Mouse (Mus musculus) lung, embryonic 14.5 days (tissue): ENCODE measurements around the gene Dlg5. TPM values are rescaled to one million over a fixed set of nuclear protein-coding genes. Genes with fewer than 3 reads are reported as not detected.

ENCODE experiments used
- ATAC-seq: fragments of 200-750 bp; cut with Nextera tagmentation; 2 replicates; pipeline ENCODE4 v1.8.0; 2017; ENCODE audit warnings: mild to moderate bottlenecking, moderate TSS enrichment, moderate library complexity; ENCODE audit not compliant: insufficient read depth
- DNase-seq: peaks from one replicate; pipeline ENCODE4 v3.0.0-alpha.2; 2015
- H3K27ac ChIP-seq: fragments of 300-500 bp; sonication (generic); 2 replicates; pipeline ENCODE4 v1.5.1; 2014; ENCODE audit warnings: low read depth, mild to moderate bottlenecking, moderate library complexity
- H3K27me3 ChIP-seq: fragments of 300-500 bp; sonication (generic); 2 replicates; pipeline ENCODE4 v1.6.1; 2014; ENCODE audit warnings: low read length, control low read depth; ENCODE audit not compliant: insufficient read depth
- H3K36me3 ChIP-seq: fragments of 300-500 bp; sonication (generic); 2 replicates; pipeline ENCODE4 v1.6.1; 2014; ENCODE audit warnings: control low read depth; ENCODE audit not compliant: insufficient read depth
- H3K4me1 ChIP-seq: fragments of 300-500 bp; sonication (generic); 2 replicates; pipeline ENCODE4 v1.6.1; 2014; ENCODE audit warnings: antibody characterized with exemption, control low read depth; ENCODE audit not compliant: insufficient read depth
- H3K4me2 ChIP-seq: fragments of 300-500 bp; sonication (generic); 2 replicates; pipeline ENCODE4 v1.6.1; 2014; ENCODE audit warnings: mild to moderate bottlenecking
- H3K4me3 ChIP-seq: fragments of 300-500 bp; sonication (generic); 2 replicates; pipeline ENCODE4 v1.5.1; 2014; ENCODE audit warnings: low read depth, low read length
- H3K9ac ChIP-seq: fragments of 300-500 bp; sonication (generic); 2 replicates; pipeline ENCODE4 v1.6.1; 2014
- H3K9me3 ChIP-seq: fragments of 300-500 bp; sonication (generic); 2 replicates; pipeline ENCODE4 v1.6.1; 2016; ENCODE audit warnings: low read depth, low read length, control low read depth
- CTCF ChIP-seq: IDR thresholded peaks from 2 replicates; pipeline ENCODE4 v1.5.1; 2016; ENCODE audit warnings: antibody characterized with exemption, low read depth
- WGBS: fragments of 180-500 bp; shearing (Covaris S2); extraction: QIAGEN DNeasy Blood & Tissue Kit; methylation state at CpG from one replicate; pipeline ENCODE4 v1.1.7; 2014; 5-methylcytosine and 5-hydroxymethylcytosine counted together
- polyA plus RNA-seq: library from polyadenylated mRNA; unstranded; fragments of >200 nt; fragmentation: Nextera tagmentation; extraction: Ambion mirVana; gene quantifications from 2 replicates; pipeline ENCODE4 v1.2.1, GENCODE M21; 2014

Gene Dlg5
- polyA plus RNA-seq, 1 experiment from 2014 or later: 28.9 TPM

GRCm38 (mm10) chr14:24217362-24217722 is 28.4 kb downstream of the Dlg5 start:
- H3K27me3 ChIP-seq: no peaks in the 10 kb centered on the region
- no peak overlapping the region for H3K9ac ChIP-seq
- no peaks in the 10 kb centered on the region for H3K36me3 ChIP-seq
- peaks cover 18% of the 10 kb centered on the region for H3K4me1 ChIP-seq
- H3K4me3 ChIP-seq: no peak overlapping the region
- DNase-seq (no peak), ATAC-seq (no peak)
- H3K9me3 ChIP-seq: no peaks in the 10 kb centered on the region
- H3K27ac ChIP-seq: no peak overlapping the region
- no peak overlapping the region for H3K4me2 ChIP-seq
- whole genome bisulfite sequencing: 56% methylated on average over 8 of the region's 8 CpGs
- no peak for TF ChIP-seq CTCF

DNA sequence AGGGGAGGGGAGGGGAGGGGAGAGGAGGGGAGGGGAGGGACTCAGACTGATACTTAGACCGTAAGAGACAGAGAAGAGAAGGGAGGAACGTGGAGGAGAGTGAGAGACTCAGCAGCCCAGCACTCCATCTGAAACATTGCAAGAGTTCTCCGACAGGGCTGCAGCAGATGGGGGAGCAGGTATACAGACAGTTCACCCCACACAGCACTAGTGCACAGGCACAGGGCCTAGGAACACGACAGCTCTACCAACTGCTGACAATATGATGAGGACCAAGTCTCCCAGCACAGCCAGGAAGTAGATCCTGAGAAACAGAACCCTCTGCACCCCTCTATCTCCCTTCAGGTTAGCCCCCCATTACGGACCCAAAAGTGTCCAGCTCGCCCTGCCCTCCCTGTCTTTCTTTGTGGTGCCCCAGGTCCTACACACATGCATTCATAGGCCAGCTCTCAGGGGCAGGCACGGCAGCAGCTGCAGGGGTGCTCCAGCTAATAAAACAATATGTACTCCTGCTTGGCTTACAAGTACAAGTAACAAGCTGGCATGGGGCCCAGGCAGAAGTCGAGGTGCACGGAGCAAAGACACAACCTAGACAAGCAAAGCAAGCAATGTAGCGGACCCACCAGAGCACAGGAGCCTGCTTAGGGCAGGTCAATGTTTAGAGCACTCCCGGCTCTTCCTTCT is 28.9 kb downstream of the Dlg5 start:
- Histone ChIP-seq H3K9me3 (no peaks in the 10 kb centered on the region), H3K27ac (no peak overlapping the region), H3K27me3 (no peaks in the 10 kb centered on the region), H3K4me2 (no peak overlapping the region), H3K4me3 (no peak overlapping the region), H3K36me3 (no peaks in the 10 kb centered on the region), H3K9ac (no peak overlapping the region), H3K4me1 (peaks cover 18% of the 10 kb centered on the region)
- DNase-seq: peak; percentile 43
- no peak for TF ChIP-seq CTCF
- WGBS: 38% methylated on average over 11 of the region's 11 CpGs
- ATAC-seq: no peak

- H3K4me1 ChIP-seq: peaks cover 18% of the 10 kb centered on the region
- TF ChIP-seq CTCF: no peak
- peak overlapping the region; percentile 42; the same call in 1 of the 2 replicates for H3K27ac ChIP-seq
- H3K27me3 ChIP-seq: no peaks in the 10 kb centered on the region
- H3K36me3 ChIP-seq: no peaks in the 10 kb centered on the region
- H3K4me2 ChIP-seq: no peak overlapping the region
- no peaks in the 10 kb centered on the region for H3K9me3 ChIP-seq
- H3K4me3 ChIP-seq: no peak overlapping the region
- DNase-seq (no peak), ATAC-seq (no peak)
- WGBS: 57% methylated on average over 4 of the region's 4 CpGs
- no peak overlapping the region for H3K9ac ChIP-seq
Observed at GRCm38 (mm10) chr14:24216064-24216463, 29.7 kb downstream of the Dlg5 start.

DNA sequence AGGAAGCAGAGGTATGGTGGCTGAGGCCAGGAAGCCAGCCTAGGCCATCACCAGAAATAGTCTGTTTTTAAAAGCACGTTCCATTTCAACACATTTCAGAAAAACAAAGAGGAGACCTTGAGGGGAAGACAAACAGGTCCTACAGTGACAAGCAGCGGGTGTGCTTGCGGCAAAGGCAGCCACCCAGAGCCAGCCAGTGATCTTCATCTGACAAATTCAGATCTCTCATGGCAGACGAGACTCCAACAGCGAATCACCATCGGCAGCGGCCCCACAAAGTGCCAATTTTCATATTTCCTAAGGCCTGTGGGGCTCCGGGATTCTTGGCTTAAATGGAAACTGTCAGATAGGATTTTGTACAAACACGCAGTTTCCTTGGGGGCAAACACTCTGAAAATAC is 31.3 kb downstream of the Dlg5 start:
- 58% methylated on average over 9 of the region's 9 CpGs for WGBS
- Histone ChIP-seq H3K27me3 (no peaks in the 10 kb centered on the region), H3K36me3 (no peaks in the 10 kb centered on the region), H3K9me3 (no peaks in the 10 kb centered on the region), H3K4me3 (no peak overlapping the region), H3K9ac (no peak overlapping the region), H3K4me1 (peaks cover 18% of the 10 kb centered on the region), H3K4me2 (no peak overlapping the region), H3K27ac (no peak overlapping the region)
- no peak for TF ChIP-seq CTCF
- DNase-seq: no peak
- no peak for ATAC-seq

DNA sequence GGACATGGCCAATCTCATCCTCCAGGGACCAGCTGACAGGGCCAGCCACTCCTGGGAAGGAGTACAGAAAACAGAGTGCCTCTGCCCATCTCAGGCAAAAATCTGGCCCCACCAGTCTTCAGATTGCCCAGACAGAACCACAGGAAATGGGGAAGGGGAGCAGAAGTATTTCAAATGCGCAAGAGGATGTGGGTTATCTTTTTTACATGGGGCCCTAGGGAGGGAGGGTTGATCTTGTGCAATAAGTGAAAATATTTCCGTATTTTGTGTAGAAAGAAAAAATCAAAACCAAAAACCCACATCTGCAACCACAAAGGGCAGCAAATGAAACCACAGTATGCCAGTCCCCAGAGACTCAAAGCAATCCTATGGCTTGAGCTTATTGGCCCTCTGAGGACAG is 32.4 kb downstream of the Dlg5 start:
- Histone ChIP-seq H3K36me3 (no peaks in the 10 kb centered on the region), H3K27me3 (no peaks in the 10 kb centered on the region), H3K4me3 (no peak overlapping the region), H3K4me1 (peaks cover 18% of the 10 kb centered on the region), H3K27ac (no peak overlapping the region), H3K9ac (no peak overlapping the region; the same call in 1 of the 2 replicates), H3K9me3 (no peaks in the 10 kb centered on the region), H3K4me2 (no peak overlapping the region)
- TF ChIP-seq CTCF: no peak
- ATAC-seq (0 out of 2 replicates have a peak, but pooled peaks have one; percentile 15), DNase-seq (peak; percentile 28)
- 41% methylated on average over 2 of the region's 2 CpGs for WGBS

GRCm38 (mm10) chr14:24212861-24213260 is 32.9 kb downstream of the Dlg5 start:
- H3K36me3 ChIP-seq: no peaks in the 10 kb centered on the region
- H3K27me3 ChIP-seq: no peaks in the 10 kb centered on the region
- H3K9ac ChIP-seq: no peak overlapping the region
- no peak overlapping the region for H3K4me2 ChIP-seq
- H3K4me3 ChIP-seq: no peak overlapping the region
- DNase-seq (no peak), ATAC-seq (0 out of 2 replicates have a peak, but pooled peaks have one; percentile 10)
- 31% methylated on average over 5 of the region's 5 CpGs for WGBS
- H3K4me1 ChIP-seq: peaks cover 18% of the 10 kb centered on the region
- no peaks in the 10 kb centered on the region for H3K9me3 ChIP-seq
- TF ChIP-seq CTCF: no peak
- no peak overlapping the region for H3K27ac ChIP-seq

- ATAC-seq (no peak; the same call in 1 of the 2 replicates), DNase-seq (peak; percentile 17)
- H3K9me3 ChIP-seq: no peaks in the 10 kb centered on the region
- no peaks in the 10 kb centered on the region for H3K36me3 ChIP-seq
- H3K4me3 ChIP-seq: no peak overlapping the region
- TF ChIP-seq CTCF: no peak
- no peak overlapping the region for H3K9ac ChIP-seq
- 0 out of 2 replicates have a peak overlapping the region, but pooled peaks have one; percentile 16 for H3K27ac ChIP-seq
- peaks cover 6% of the 10 kb centered on the region; the same call in 1 of the 2 replicates for H3K4me1 ChIP-seq
- H3K27me3 ChIP-seq: no peaks in the 10 kb centered on the region
- WGBS: 37% methylated on average over 13 of the region's 13 CpGs
- no peak overlapping the region for H3K4me2 ChIP-seq
Observed at GRCm38 (mm10) chr14:24207360-24207752, 38.4 kb downstream of the Dlg5 start.
